Mouse (Mus musculus) neural tube, embryonic 12.5 days (tissue): ENCODE results near the gene Mtif2. TPM values are rescaled to one million over a fixed set of nuclear protein-coding genes. Genes with fewer than 3 reads are reported as not detected.

ENCODE experiments used
- ATAC-seq: fragments of 200-750 bp; cut with Nextera tagmentation; 2 replicates; pipeline ENCODE4 v1.8.0; 2017; ENCODE audit warnings: low read depth, mild to moderate bottlenecking, moderate TSS enrichment, moderate library complexity; ENCODE audit not compliant: low FRiP score
- H3K27ac ChIP-seq: fragments of 300-500 bp; sonication (generic); 2 replicates; pipeline ENCODE4 v1.5.1; 2016
- H3K27me3 ChIP-seq: fragments of 300-500 bp; sonication (generic); replicated peaks from 2 replicates; pipeline ENCODE4 v1.6.1; 2016; ENCODE audit warnings: mild to moderate bottlenecking
- H3K36me3 ChIP-seq: fragments of 300-500 bp; sonication (generic); 2 replicates; pipeline ENCODE4 v1.6.1; 2016; ENCODE audit warnings: mild to moderate bottlenecking
- H3K4me1 ChIP-seq: fragments of 300-500 bp; sonication (generic); 2 replicates; pipeline ENCODE4 v1.6.1; 2016
- H3K4me2 ChIP-seq: fragments of 300-500 bp; sonication (generic); replicated peaks from 2 replicates; pipeline ENCODE4 v1.6.1; 2016; ENCODE audit warnings: mild to moderate bottlenecking
- H3K4me3 ChIP-seq: fragments of 300-500 bp; sonication (generic); 2 replicates; pipeline ENCODE4 v1.5.1; 2016
- H3K9ac ChIP-seq: fragments of 300-500 bp; sonication (generic); 2 replicates; pipeline ENCODE4 v1.6.1; 2016; ENCODE audit warnings: mild to moderate bottlenecking
- H3K9me3 ChIP-seq: fragments of 300-500 bp; sonication (generic); 2 replicates; pipeline ENCODE4 v1.6.1; 2016; ENCODE audit warnings: mild to moderate bottlenecking
- WGBS: fragments of 180-500 bp; shearing (Covaris S2); methylation state at CpG from one replicate; pipeline ENCODE4 v1.1.7; 2016; 5-methylcytosine and 5-hydroxymethylcytosine counted together
- polyA plus RNA-seq: library from polyadenylated mRNA; unstranded; fragments of >200 nt; fragmentation: Nextera tagmentation; extraction: Ambion mirVana; gene quantifications from 2 replicates; pipeline ENCODE4 v1.2.1, GENCODE M21; 2016

The Mtif2 gene
- polyA plus RNA-seq, 1 experiment from 2014 or later: 49.2 TPM

DNA sequence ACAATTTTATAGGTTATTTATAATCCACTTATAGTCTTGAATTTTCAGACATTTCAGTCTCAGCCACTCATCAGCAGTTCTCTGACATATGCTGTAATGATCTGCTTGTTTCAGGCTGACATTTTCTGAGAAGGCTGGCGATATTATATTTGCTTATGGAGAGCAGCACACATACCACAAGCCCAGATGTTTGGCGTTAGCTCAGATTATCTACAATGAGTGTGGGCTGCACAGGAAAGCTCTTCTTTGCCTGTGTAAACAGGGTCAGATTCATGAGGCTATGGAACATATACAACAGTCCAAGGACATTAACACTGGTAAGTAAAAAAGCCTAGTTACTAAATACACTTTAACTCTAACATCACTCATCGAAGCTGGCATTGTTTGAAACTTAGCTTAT is 45.3 kb downstream of the Mtif2 start:
- Histone ChIP-seq H3K4me3 (no peak overlapping the region), H3K27ac (no peak overlapping the region), H3K4me2 (no peak overlapping the region), H3K9ac (no peak overlapping the region), H3K9me3 (no peaks in the 10 kb centered on the region), H3K4me1 (no peaks in the 10 kb centered on the region), H3K27me3 (no peaks in the 10 kb centered on the region), H3K36me3 (no peaks in the 10 kb centered on the region)
- 84% methylated on average over 3 of the region's 3 CpGs for whole genome bisulfite sequencing
- no peak for ATAC-seq

DNA sequence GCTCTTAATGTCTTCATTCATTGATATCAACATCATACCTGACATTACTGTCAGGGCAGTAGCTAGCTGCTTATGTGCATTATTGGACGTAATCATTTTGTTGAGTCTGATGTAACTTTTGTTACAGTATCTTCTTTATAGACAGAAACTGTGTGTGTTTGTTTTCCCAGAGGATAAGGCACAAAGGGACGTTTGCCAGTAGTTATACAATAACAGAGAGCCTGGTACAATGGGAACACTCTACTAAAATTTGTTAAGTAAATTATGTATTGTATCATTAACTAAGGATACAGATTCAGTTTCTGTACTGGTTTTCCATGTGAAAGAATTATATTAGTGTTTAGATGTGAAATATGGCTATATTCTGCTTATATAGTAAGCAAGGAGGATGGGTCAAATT is 46.4 kb downstream of the Mtif2 start:
- no peak overlapping the region for H3K27ac ChIP-seq
- no peaks in the 10 kb centered on the region for H3K36me3 ChIP-seq
- H3K4me2 ChIP-seq: no peak overlapping the region
- WGBS: 79% methylated on average over 2 of the region's 2 CpGs
- no peaks in the 10 kb centered on the region for H3K27me3 ChIP-seq
- H3K4me1 ChIP-seq: no peaks in the 10 kb centered on the region
- H3K9me3 ChIP-seq: no peaks in the 10 kb centered on the region
- no peak overlapping the region for H3K4me3 ChIP-seq
- no peak overlapping the region for H3K9ac ChIP-seq
- ATAC-seq: no peak

DNA sequence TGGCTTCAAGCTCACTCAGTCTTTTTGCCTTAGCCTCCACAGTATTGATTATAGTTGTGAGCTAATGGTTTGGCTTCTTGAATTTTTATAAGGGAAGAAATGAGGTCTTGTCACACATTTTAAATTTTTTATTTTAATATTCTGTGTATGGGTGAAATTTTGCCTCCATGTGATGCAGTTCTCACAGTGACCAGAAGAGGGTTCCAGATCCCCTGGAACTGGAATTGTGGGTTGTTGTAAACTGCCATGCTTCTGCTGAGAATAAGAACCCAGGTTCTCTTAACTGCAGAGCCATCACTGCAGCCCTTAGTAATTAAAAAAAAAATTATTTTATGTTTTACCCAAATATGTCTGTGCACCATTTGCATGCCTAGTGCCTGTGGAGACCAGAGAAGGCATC is 53.4 kb downstream of the Mtif2 start:
- Histone ChIP-seq H3K27me3 (no peaks in the 10 kb centered on the region), H3K4me3 (no peak overlapping the region)
- ATAC-seq: no peak

More for the DNA sequence above, 53.4 kb downstream of the Mtif2 start:
- Histone ChIP-seq H3K27ac (no peak overlapping the region), H3K9me3 (no peaks in the 10 kb centered on the region), H3K36me3 (no peaks in the 10 kb centered on the region), H3K4me1 (no peaks in the 10 kb centered on the region), H3K4me2 (no peak overlapping the region), H3K9ac (no peak overlapping the region)

Other genes with a start within 250 kb of the Mtif2 start
- gene Ccdc88a, start 152.8 kb upstream of the Mtif2 start, polyA plus RNA-seq: 76.8 and 81.6 TPM in 2 replicates
- gene Prorsd1, start 11.4 kb upstream of the Mtif2 start, polyA plus RNA-seq: 18.4 and 19.6 TPM in 2 replicates
- gene Clhc1, start 21.5 kb downstream of the Mtif2 start, polyA plus RNA-seq: 0.15 and 0.29 TPM in 2 replicates
- gene Rps27a, start 21.7 kb downstream of the Mtif2 start, polyA plus RNA-seq: 749 and 764 TPM in 2 replicates
- 109 and 120 TPM in 2 replicates for gene Rtn4, start 166.5 kb downstream of the Mtif2 start, polyA plus RNA-seq